Mouse (Mus musculus) granulocyte monocyte progenitor cell, adult 5-6 weeks (primary cell): Measurements from ENCODE around the gene Npsr1. TPM values are rescaled to one million over a fixed set of nuclear protein-coding genes. Genes with fewer than 3 reads are reported as not detected.

ENCODE experiments used
- ATAC-seq: replicated peaks from 2 replicates; pipeline ENCODE4 v1.8.0; 2016; ENCODE audit warnings: mild to moderate bottlenecking, moderate TSS enrichment, inconsistent platforms; ENCODE audit not compliant: poor library complexity, severe bottlenecking
- total RNA-seq, 2 experiments: library from RNA; stranded (forward) in 1 of 2; stranded (reverse) in 1 of 2; fragments of 200-712, 200-1000 nt in 1 of 2; fragments of >200 nt in 1 of 2; fragmentation: Nextera tagmentation in 1 of 2; gene quantifications; 2 replicates each; pipeline ENCODE4 v1.2.3; 2014 to 2017

Gene Npsr1
- total RNA-seq (2014; fragmentation: Nextera tagmentation) (not detected in 2 replicates), total RNA-seq (2017) (not detected in 2 replicates)

DNA sequence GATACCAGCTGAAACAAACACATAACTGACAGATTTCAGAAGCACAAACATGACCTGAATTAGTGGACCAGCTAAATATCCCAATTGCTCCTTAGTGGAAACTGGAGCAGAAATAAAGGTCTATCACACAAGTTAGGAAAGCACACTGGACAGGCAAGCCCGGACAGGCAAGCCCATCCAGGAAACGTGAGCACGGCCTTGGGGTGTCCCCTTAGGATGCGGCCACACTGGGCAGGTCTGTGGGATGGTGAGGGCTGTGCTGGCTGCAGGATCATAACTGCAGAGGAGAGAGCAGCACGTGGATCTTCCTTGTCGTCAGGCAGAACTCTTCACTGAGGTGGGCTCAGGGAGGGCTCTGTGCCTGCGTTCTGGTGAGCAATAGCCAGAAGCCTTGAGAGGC lies at the start of gene Npsr1:
TSS of gene Npsr1 (plus strand) at position 301 of the 400 bp plus-strand sequence.
- no peak for ATAC-seq

DNA sequence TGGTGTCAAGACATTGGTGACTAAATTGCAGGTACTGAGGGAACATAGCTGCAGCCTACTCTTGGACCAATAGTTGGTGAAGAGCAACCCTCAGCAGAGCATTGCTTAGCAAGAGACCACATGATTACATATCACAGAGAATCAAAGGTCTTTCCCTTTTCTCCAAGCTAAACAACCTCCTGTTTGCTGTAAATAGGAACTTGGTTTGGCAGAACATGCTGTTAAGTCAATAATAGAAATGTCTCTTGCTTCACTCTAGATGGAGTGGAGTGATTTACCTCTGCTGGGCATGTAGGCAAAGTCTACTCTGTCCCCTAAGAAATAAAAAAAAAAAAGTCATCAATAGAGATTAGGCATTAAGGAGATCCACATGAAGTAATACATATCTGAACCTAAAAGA lies 46.3 kb upstream of the Npsr1 start:
- no peak for ATAC-seq

DNA sequence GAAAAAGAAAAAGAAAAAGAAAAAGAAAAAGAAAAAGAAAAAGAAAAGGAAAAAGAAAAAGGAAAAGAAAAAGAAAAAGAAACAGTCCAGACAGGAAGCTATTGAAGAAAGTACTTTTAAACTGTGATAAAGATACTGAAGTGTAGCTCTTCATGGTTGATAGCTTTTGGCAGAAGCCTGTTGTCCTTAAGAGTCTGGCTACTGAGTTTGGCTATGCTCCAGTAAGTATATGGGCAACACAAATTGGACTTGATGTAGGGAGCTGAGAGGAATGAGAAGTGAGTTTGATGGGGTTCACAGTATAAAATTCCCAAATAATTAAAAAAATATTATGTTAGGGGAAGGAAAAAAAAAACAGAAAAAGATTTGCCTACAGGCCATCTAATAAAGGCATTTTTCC lies 34.5 kb upstream of the Npsr1 start:
- ATAC-seq, result no peak

DNA sequence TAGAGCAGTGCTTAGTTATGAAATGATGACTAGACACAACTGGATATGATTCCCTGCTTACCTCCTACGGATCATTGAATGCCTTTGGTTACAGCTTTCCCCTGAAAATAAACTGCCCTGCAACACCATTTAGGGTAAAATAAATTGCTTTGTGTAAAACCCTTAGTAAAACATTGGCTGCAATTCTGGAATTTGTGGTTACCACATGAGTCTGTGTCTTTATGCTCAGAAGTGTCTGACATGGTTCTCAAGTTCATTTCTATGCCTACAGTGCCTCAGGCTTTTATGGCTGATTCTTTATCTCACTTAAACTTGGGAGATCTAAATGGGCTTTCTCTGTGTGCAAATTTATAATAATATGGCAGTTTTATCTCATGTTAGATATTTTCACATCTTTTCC lies 26.1 kb upstream of the Npsr1 start:
- no peak for ATAC-seq

DNA sequence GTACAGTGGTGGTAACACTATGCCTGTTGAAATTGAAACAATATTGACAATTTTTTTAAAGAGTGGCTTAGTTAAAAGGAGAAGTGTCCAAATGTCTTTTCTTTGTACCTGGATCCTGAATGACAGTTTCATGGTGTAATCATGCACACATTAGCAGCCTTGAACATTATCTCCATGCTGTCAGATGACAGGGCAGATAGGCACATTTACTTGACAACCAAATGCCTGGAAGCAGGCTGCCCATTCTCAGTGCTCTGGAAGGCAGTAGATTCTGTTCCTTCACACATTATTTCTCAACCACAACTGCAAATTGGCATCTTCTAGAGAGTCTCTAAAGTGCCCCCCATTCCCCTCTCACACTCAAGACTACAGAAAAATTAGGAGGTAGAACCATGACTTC lies 20.2 kb upstream of the Npsr1 start:
- no peak for ATAC-seq

DNA sequence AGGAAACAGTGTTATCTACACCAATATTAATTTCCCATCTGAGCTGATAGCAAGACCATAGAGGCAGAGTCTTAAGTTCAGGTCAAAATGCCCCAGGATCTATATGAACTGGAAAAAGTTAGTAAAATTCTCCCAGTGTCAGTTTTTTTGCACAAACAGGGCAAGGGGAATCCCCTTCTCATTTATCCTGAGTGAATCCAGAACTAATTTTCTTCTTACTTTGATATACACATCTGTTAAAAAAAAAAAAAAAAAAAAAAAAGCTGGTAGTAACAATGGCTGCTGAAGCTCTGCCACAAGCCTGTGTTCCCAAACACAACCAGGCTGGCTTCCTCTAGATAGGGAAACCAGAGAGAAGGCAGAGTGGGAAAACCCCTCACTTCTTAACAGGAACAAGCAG lies 5.9 kb upstream of the Npsr1 start:
- no peak for ATAC-seq

DNA sequence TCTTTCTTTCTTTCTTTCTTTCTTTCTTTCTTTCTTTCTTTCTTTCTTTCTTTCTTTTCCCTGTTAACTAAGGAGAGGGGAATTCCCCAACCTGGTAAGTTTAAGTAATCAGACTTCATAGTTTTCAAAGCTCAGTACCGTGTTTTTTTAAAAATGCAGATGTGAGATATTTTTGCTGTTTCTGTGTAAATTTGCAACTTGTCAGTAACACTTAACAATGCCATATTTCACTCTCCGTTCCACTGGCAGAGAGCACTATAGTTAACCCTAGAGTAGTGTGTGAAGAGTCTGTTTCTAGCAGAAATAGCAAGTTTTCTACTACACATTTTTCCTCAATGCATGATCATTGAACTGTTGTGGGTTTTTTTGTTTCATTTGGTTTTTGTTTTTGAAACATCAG lies 730 bp downstream of the Npsr1 start:
- no peak for ATAC-seq

DNA sequence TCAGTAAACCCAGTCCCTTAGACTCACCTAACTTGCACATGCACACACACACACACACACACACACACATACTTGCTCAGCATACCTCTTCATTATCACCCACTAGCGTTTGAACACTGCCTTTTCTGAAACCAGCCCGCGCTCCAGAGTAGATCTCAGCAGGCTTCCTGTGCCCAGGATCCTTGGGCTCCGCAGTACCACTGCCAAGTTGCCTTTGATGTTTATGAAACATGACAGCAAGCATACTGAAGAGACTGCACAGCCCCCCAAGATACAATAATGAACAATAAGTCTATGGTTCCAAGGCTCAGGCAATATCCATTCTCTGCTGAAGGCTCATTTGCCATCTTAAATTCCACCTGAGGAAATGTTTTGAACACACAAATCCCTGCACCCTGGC lies 1.8 kb downstream of the Npsr1 start:
- ATAC-seq, result no peak

DNA sequence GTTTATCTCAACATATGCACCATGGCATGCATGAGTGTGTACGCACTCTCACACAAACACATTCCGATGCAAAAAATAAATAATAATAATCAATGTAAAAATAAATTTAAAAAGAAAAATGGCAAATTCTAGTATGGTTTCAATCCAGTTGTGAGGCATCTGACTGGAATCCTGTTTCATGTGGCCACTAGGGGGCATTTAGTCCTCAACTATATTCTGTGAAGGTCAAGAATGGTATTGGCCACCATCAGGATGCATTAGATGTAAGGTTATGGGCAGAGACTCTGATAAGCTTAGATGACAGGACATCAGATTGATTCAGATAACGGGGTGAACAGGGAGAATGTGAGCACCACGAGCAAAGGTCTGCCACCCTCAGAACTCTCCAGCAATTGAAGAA lies 21.6 kb downstream of the Npsr1 start:
- peak; percentile 59; the same call in 1 of the 2 replicates for ATAC-seq

DNA sequence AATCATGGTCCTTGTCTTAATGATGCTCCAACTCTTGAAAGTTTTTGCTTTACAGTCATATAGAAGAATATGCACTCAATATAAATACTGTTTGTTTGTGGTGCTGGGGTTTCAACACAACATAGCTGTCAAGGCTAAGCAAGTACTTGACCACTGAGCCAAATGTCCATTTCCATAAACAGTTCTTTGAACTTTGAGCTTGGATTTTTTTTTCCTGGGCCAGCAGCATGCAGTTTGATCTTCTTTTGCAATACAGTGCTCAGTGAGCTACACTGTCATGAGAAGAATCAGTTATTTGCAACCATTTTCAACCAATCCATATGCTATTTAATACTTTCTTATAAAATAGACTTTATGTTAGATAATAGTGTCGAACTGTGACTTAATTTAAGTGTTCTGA lies 35.3 kb downstream of the Npsr1 start:
- ATAC-seq, result no peak

DNA sequence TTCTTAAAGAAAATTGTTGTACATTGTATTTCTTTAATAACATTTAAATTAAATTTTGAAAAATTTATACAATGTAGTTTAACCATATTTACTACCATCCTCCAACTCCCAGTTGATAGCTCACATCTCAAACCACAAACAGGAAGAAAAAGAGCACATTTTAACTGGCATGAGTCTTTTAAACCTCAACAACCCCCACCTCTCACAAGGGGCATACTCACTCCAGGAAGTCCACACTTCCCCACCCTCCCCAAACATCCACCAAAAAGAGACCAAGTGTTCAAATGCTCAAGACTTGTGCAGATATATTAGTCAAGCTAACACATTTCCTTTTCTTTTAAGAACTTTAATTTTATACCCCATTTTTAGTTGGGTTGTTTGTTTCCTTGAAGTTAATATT lies 38.6 kb downstream of the Npsr1 start:
- no peak for ATAC-seq

DNA sequence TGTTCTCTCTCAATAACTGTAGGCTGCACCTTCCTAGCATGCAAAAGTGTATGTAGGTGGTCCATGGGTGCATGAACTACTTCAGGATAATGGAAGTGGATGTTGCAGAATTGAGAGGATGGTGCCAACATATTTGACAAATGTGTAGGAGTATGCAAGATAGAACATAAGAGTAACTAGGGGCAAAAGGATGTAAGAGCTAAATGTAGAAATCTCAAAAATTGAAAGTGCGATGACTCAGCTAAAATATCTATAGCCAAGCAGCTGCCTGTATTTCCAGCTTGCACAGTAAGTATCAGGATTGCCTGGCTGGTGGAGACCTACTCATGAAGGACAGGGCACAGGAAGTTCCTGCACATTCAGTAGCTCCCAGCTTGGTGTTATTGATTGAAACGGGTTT lies 46.5 kb downstream of the Npsr1 start:
- no peak for ATAC-seq

DNA sequence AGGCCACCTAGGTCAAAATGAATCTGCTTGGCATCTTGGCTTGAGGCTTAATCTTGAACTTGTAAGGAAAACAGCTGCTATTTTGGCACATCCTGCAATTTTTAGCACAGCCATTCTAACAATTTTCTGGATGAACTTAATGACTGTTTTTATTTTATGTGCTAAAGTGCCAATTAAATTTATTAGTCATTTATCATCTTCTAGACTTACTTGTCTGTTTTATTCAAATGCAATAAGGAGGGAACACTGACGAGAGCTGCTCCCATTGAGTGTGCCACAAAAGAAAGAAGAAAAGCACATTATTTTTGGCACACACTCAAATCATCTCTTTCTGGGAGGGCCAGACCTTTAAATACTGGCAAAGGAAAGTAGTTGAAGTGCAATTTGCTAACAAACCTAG lies 59.4 kb downstream of the Npsr1 start:
- ATAC-seq, result no peak

DNA sequence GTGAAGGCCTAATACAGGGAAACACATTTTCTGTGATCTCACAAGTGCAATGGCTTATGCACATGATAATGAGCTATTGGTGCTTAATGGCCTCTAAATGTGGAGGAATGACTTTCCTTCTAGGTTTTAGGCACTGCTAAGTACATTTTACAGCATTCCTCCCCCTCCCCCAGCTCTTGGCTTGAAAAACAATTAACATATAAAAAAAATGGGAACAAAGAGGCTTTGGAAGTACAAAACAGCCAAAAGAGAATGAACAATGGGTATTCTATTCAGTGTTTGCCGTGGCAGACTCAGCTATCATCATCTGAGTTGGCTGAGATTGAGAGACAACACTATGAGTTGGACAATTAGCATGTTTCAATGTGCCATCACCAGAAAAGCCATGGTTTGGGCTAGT lies 62.6 kb downstream of the Npsr1 start:
- ATAC-seq, result no peak

DNA sequence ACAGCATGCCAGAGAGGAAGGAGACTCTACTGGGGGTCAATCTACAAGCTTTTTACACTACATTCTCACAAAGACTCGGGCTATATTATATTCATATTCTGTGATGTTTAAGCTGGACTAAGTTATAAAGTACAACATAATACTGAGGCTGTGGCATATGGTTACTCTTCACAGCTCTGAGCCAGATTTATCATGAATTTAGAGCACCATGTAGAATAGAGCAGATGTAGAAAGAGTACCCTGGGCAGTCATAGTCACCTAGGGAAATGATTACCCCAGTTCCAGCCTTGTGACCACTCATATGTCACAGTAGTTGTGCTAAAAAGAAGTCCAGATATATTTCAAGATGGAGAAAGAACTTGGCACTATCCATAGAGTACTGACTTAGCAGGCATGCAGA lies 70.7 kb downstream of the Npsr1 start:
- ATAC-seq, result no peak

DNA sequence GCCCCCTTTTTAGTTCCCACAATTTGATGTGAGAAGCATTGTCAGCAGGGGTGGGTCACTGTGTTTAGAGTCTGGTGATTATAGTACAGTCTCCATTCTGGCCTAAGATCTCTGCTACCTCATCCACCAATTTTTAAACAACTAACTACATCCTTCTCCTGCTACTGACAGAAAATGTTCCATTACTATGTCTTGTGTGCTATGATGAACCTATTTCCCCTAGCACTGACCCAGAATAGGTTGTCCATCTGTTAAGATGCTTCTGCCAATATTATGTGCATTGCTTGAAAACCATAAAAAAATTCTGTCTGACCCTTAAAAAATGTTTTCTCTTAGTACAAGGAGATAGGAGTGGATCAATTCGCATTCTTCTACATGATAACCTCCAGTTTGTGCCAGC lies 72.9 kb downstream of the Npsr1 start:
- ATAC-seq, result no peak

DNA sequence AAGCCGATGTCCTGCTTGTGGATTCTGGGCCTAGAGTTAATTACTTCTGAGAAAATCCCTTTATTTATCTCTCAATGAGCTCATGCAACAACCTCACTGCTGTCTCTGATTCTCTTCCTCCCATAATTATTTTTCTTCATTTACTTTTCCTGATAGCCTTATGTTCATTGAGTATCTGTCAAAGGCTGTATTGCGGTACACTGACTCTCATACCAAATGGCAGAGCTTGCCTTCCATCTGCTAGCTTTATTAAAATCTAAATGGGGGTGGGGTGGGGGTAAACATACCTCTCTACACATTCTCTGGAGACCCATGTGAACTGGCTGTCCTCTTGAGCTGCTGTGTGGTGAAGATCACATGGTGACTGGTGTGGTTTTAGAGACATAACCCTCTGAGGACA lies 80.9 kb downstream of the Npsr1 start:
- ATAC-seq, result no peak

DNA sequence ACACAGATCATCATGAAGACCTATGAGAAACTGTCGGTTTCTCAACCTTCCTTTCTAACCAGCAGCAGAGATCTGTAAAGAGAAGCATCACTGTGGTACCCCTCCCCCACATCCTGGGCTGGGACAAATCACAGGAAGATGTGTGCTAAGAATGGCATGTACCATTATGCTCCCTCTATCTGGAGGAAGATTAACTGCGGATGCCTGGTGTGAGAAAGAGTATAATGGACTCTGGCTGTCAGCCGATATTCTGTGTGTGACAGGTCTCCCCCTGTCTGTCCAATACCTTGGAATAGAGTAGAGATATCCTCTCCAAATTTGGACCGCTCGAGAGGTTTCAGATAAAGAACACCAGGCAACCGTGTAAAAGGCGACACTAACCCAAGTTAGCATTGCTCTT lies 83.1 kb downstream of the Npsr1 start:
- ATAC-seq, result no peak

DNA sequence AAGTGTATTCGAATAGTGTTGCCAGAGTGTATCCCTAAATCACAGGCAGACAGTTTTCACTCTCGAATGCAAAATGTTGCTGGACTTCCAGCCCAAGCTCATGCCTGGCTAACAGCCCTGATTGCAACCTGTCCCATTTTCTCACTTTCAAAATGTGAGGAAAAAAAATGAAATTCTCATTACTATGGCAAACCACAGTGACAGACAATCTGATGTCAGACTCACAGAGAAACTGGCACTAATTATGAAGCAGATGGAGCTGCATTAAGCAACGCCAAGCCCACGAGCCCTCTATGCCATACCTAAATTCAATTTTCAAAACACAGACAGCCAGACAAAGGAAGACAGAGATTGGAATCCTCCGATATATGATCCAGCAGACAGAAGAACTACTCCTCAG lies 88.5 kb downstream of the Npsr1 start:
- no peak for ATAC-seq

DNA sequence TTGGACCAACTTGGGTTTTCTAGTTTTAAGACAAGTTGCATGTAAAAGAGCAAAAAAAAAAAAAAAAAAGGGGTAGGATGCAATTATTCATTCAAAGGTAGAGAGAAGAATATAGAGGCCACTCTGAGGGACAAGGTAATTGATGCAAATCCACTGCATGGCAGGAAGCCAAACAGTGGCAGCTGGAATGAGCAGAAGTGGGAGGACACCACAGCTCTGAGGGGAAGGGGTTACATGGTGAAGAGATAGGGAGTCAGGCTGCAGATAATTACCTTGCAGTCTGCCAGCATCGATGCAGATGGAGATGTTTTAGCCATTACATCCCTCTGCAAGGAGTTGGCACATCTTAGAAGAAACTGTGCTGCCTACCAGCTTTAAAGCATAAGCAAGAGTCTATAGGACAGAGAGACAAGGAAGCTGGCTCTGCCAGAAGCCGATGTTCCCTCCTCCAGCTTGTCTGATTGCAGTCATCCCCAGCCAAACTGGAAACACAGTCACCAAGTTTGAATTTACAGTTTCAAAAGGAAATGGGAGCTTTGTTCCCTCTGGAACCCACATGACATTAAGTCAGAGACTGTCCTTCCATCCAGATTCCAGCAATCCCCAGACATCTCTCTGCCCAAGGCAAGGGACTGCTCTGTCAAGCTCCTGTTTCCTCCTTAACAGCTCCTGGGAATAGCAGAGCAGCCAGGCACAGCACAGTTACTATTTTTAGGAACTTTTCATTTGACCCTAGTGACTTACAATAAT lies 91.9 kb downstream of the Npsr1 start:
- no peak for ATAC-seq

DNA sequence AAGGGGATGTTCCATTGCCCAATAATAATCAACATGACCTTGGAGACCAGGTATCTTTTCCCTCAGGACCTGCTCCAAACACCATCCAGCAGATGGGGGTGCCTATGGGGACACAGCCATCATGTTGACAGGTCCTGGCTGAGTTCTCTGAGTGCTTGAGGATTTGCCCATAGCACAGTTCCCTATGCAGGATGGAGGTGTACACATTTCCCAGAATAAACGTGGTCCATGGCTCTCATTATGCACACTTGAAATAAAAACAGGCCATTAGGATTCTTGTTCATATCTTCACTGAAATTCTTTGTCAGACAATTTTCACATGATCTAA lies 92.4 kb downstream of the Npsr1 start:
- no peak for ATAC-seq

DNA sequence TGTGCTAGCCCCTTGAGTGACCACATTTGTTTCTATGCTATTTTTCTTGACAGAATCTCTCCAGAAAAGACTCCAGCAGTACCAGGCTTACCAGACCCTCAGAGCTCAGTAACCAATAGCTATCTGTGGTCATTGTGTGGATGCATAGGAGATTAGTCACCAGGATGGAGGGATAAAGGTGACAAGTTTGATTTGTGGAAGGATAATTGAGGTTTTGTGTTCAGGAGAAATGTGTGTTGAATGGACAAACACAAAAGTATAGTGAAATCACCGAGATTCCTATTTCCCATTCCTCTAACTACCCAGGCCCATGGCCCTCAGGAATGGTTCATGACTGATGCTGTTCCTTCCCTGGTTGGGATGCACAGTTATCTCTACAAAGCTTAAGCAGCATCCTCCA lies 100.5 kb downstream of the Npsr1 start:
- no peak for ATAC-seq

DNA sequence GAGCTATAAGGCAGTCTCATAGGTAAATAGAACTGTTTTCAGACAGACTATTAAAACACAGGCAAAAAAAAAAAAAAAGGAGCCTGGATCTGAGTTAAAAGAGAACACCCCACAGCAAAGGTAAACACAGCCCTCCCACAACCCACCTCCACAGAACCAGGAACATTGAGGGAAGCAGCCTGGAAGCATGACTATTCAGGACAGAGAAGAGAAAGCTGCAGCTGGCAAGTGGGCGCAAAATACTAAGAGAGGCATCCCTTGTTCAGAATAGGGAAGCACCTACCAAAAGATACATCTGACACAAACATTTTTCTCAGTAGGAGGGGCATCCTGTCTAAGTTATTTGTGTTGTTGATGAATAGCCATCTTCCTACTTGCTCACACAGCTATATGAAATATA lies 113.8 kb downstream of the Npsr1 start:
- no peak for ATAC-seq
